Mouse (Mus musculus) cerebellum, postnatal 36 days (tissue): ENCODE measurements around the gene Slc1a7.
A peak's percentile ranks its signal among the peaks of the same experiment; 100 is the strongest.

Source experiments
- DNase-seq, 2 experiments: peaks; one replicate each; pipeline ENCODE4 v3.0.0; 2021 to 2022; ENCODE audit warnings: mixed read lengths in 2 of 2

The Slc1a7 gene

DNA sequence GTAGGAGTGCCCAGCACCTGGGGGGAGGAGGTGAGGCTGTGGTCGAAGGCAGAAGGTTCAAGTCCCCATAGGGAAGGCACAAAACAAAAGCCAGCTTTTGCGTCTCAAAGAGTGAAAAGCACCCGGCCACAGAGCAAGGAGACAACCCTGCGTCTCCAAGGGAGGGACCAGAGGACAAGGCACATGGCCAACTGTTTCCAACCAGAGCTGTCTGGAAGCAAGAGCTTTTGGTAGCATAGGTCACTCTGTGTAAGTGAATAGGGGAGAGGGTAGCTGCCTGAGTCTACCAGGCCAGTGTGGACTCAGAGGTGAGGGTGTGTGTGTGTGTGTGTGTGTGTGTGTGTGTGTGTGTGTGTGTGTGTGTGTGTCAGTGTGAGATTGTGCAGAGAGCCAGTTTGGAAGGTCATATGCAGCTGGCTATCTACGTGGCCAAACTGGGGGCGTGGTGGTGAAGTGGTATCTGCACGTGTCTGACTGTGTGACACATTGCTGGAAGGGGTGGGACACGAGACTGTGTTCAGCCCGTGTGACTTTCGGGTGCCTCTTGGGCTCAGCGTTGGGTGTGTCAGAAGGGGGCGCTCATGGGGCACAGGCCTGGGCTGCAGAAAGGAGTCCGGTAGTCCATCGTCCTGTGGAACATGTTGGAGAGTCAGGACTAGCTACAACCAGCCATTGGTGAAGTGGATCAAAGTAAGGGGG lies 47.1 kb downstream of the Slc1a7 start:
- no peak for DNase-seq

GRCm38 (mm10) chr4:108016321-108016720 lies 48.2 kb downstream of the Slc1a7 start:
- peak; percentile 53 to 56 for DNase-seq

DNA sequence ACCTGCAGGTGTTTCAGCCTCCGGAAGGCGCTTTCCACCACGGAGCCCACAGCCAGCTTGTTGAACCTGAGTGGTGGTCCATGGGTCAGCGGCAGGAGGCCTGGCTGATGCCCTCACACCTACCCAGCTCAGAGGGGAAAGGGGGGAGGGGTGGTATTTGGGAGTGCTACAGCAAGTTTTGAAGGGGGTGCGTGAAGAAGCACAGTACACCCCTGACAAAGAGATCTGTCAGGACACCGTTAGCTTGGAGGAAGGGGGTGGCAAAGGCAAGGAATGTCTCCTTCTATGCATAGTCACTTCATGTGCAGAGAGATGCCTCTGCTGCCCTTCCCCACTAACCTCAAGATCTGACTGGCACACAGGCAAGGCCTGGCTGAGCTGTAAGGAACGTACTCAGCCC lies 49.7 kb downstream of the Slc1a7 start:
- DNase-seq: no peak

DNA sequence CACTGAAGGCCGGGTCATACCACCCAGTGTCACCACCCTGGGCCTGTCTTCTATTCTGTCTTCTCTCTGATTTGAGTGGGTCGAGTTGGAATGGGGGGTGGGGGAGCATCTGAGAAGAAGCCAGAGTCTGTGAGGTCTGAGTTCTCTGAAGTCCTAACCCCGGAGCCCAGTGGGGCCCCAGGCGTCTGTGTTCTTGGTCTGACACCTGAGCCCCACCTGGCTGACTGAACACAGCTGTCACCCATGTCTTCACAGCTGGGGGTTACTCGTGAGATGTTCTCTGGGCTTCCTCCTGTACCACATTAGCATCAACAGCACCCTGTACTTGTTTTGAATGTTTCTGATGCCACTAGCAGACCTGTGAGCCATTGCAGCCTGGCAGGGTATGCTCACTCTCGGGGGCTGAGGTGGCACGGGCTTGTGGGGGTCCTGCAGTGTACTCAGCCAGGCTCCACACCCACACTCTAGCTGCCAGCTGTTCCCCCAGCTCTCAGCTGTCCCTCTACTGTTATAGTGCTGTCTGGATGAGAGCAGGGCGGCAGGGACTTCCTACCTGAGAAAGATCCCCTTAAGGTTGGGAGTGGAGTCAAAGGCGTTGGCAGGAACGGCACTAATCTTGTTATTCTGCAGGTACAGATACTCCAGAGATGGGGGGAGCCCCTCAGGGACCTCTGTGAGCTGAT lies 50.2 kb downstream of the Slc1a7 start:
- DNase-seq: no peak

GRCm38 (mm10) chr4:108018961-108019921 lies 51.1 kb downstream of the Slc1a7 start:
- no peak for DNase-seq

- no peak for DNase-seq
These were observed 52.0 kb downstream of the Slc1a7 start for GRCm38 (mm10) chr4:108020178-108020577.

DNA sequence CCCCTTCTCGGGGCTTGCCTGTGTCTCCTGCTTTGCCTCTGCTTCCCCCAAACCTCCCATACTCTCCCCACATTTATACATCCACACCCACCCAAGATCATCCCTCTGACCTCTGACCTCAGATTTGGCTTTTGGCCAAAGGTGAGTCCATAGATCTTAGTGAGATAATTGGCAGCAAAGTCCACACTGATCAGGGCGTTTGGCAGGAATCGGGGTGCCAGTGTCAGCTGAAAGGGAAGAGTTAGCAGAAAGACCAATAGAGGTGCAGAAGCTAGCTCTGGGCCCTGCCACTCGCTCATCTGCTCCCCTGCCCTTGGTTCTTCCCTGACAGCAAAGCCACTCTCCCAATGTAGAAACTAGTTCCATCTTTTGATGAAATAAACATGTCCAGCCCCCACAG lies 55.1 kb downstream of the Slc1a7 start:
- no peak for DNase-seq

GRCm38 (mm10) chr4:108024641-108025040 lies 56.5 kb downstream of the Slc1a7 start:
- no peak for DNase-seq

DNA sequence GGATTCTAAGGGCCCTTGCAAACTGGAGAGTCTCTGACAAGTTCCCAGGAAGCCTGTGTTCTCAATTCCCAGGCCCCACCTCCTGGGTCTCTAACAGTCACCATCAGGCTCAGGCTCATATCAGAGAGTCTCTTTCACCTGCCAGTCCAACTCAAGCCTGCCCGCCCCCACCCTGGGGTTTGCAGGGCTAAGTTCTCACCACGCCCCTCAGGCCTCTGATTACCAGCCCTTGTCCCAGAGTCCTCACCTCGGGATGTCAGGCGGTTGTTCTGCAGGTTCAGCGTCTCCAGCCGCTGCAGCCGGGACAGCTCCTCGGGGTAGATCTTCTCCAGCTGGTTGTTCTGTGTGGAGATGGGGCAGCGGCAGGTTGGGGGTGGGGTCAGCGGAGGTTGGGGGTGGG lies 57.1 kb downstream of the Slc1a7 start:
- no peak for DNase-seq

DNA sequence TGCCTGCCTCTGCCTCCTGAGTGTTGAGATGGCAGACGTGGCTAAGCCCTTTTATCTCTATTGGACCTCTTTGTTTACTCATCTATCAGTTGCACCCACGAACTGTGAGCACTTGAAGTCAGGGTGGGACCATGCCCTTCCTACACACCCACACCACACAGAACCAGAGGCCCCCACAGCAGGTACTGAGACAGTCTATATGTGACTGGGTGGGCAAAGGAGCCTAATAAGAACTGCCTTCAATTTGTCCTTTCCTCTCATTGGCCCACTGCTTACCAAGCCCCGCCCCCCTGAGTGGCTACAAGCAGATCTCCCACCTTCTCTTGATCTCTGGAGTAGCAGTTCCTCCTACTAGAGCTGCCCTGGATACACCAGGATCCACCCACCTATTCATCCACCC lies 58.1 kb downstream of the Slc1a7 start:
- no peak for DNase-seq

GRCm38 (mm10) chr4:108030888-108031501 lies 62.9 kb downstream of the Slc1a7 start:
- no peak for DNase-seq

DNA sequence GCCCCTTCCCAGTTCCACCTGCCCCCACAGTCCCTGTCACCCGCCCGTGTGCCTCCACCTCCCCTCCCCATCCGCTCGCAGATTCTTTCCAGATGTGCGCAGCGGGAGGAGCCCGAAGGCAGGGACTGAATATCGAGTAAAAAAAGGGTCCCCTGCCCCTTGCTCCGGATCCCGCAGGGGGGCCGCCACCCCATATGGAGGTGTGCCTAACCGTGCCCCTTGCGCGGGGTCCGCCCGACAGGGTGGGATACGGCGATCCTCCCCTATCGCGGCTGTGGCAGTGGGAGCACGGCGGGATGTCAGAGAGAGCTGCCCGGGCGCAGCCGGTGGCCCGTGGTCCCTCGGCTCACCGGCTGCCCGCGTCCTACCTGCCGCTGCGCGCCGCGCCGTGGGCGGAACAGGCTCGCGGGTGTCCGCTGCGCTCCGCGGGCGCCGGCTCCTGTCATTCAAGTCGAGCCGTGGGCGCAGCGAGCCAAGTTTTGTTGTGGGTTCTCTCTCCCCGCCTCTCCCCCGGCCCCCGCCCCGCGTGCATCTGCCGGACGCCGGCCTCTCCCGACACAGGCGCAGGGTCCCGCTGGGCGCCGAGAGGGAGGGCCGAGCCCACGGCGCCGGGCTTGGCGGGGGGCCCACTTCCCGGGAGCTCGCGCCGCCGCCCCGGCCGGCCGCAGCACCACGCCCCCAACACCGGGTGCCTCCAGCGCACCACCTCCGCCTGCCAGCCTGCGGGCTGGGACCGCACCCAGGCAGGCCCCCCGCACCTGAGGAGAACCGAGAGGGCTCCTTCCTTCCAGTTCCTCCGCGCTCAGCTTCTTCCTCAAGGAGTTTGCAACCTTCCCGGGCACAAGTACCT lies 63.6 kb downstream of the Slc1a7 start:
- peak in 1 of 2 experiments; percentile 40 for DNase-seq

DNA sequence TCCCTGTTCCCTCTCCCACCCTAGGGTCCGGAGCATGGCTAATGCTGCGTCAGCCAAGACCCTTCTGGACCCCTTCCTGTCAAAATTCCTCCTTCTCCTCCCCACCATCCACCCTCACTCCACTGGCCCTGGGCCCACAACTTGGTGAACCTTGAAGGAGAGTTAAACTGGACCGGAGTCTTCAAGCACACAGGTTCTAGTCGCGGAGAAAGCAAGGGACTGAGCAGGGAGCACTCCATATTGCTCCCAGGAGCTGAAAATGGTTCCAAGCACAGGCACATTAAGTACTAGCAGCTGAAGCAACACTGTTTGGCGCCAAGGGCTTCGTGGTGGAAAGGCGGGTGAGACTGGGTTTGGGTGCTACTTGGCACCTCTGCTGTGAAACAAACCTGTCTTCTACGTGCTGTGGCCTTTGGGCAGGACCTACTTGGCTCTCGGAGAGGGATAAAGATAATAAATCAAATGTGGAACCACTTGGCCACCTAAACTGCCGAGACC lies 64.3 kb downstream of the Slc1a7 start:
- DNase-seq: no peak

DNA sequence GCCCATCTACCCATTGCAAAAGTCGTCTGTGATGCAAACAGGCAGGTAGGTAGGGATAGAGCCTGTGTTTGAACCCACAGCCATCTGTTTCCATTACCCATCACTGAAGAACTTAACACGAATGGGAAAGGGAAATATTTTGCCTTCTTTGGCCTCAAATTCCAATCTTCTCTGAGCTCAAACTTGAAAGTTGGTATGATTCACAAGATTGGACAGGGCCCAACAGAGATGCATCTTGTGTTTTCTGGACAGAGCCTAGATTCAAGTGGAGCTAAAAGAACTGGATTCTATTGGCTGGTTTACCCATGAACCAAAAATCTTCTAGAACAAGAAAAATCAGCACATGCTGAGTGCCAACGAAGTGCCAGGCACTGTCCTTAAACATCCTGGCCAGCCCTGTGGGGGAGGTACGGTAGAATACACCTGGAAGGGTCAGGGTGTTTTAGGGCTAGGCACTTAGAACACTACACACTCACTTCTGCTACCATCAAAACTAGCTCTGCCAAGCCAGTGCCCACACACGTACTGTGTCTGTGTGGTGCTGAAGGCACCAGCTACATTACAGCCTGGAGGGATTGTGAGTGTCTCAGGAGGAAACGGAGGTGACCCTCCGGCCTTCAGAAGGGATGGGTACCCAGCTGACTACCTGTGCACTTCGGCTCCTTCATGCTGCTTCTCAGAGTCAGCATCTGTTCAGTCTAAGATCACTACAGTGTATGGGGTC lies 65.1 kb downstream of the Slc1a7 start:
- DNase-seq: no peak

DNA sequence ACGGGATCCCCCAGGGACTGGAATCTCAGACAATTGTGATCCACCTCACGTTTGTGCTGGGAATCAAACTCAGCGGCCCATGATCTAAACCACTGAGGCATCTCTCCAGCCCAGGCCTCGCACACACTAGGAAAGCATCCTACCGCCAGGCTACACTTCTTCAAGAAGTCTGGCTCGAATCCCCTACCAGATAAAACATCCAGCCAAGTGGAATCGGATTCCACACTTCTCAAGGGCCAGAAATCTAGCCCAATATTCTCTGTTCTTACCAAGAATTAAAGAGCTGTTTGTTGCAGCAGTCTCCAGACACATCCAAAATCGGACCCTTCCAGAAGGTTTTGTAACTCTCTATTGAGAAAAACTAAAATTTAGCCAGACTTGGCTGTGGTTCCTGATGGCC lies 68.9 kb downstream of the Slc1a7 start:
- no peak for DNase-seq

GRCm38 (mm10) chr4:108045136-108046107 lies 77.3 kb downstream of the Slc1a7 start:
- peak in 1 of 2 experiments; percentile 24 for DNase-seq

- no peak for DNase-seq
These were observed 78.0 kb downstream of the Slc1a7 start for GRCm38 (mm10) chr4:108046136-108046535.

- peak; percentile 60 to 65 for DNase-seq
These were observed 83.6 kb downstream of the Slc1a7 start for GRCm38 (mm10) chr4:108051687-108052274.

- DNase-seq: no peak
These were observed 84.5 kb downstream of the Slc1a7 start for GRCm38 (mm10) chr4:108052673-108053072.
